Mouse (Mus musculus) heart, adult 10 weeks (tissue): ENCODE measurements around the gene Zfp367. TPM values are rescaled to one million over a fixed set of nuclear protein-coding genes. Genes with fewer than 3 reads are reported as not detected.

Source experiments
- polyA plus RNA-seq: library from polyadenylated mRNA; stranded (reverse); fragments of 350-450 nt; fragmentation: Illumina TruSeq; extraction: RNeasy Lipid Tissue Mini Kit (QIAGEN cat#74804); gene quantifications from one replicate; pipeline ENCODE4 v1.2.3, GENCODE M21; 2014; ENCODE audit warnings: low read depth, low replicate concordance

Zfp367 gene
- 29.4 TPM for polyA plus RNA-seq

DNA sequence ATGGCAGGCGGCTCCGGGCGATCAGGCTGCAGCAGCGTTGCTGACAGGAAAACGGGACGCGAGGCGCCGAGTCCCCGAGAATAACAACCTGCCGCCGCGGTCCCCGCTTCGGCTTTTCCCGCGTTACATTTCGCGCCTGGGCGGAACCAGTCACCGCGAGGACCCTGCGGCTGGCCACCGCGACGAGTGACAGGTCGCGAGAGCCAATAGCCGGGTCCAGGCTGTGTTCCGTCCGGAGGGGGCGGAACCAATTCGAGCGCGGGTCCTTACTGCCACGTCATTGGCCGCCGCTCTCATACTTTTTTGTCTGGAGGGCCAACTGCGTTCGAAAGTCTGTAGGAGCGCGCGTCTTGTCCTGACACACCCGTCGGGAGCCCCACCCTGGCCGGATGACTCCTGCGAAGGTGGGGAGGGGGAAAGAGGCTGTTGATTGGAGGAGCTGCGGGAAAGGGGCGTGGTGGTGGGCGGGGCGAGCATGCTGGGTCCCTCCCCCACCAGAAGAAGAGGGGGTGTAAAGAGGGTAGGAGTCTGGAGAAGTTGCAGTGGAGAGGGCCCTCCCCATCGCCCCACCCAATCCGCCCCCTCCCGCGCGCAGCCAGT, at the start of gene Zfp367:
TSS of gene Zfp367 (minus strand) at position 120 of the 600 bp plus-strand sequence.

DNA sequence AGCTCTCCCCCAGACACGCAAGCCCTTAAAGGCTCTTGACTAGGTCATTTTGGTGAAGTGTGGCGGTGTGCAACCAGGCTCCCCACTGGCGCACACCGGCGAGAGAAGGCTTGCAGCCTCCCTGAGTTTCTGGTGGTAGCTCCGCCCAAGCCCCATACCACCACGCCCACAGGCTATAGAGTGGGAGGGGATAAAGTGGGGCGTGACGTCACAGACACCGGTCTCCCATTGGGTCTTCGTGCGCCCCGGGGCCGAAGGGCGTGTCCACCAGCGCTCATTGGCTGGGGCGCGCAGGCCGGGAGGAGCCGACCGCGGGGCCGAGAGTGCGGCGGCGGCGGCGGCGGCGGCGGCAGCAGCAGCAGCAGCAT, 8.5 kb upstream of the Zfp367 start, which contains the start of gene Habp4:
TSS of gene Habp4 (plus strand) at position 277 of the 368 bp plus-strand sequence.

DNA sequence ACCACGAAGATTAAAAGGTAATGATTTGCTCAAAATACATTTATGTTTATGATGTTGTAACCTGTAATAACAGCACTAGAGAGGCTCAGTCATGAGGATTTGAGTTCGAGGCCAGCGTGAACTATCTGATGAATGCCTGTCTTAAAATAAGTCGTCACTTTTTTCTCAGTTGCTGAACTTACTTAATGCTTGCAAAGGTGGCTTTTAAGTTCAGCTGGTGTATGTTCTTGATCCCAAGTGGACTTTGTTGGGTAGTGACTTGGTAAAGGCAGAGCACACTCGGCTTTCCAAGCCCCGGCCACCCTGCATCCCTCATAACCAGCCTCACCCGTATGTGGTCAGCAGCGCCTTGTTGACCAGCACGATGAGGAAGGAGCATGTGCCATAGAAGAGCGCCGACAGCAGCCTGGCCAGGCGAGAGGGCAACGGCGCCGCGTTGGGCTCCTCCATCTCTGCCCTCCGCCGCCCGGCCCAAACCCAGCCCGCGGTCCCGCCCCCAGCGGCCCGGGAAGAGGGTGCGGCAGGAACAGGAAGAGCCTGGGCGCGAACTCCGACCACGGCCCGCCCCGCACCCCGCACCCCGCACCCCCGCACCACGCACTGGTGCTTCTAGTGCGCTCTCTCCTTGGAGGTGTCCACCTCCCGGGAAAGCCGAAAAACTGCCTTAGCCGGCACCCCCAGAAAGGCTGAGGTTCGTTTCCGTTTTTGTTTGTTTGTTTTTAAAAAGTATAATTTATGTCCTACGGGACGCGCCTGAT, 24.0 kb downstream of the Zfp367 start, which contains the start of gene Slc35d2:
TSS of gene Slc35d2 (minus strand) at position 511 of the 758 bp plus-strand sequence.

DNA sequence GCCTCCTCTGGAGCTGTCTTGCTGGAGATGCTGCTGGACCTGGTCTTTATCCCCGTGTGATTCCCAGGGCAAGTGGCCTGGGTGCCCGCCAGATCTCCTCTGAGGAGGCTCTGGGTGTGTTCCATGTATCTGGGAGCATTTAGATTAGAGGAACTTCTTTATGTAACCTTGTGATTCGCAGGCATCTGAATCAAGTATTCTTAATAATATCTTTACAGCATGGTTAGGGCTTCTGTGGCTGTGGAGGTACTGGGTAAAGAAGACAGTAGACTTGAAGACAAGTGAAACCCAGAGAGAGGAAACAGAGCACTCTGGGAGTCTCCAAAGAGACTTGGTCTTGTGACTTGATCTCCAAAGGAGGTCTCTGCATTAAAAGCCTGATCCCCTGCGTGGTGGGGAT, 63.9 kb downstream of the Zfp367 start, which contains the start of gene Hsd17b3:
TSS of gene Hsd17b3 (minus strand) at position 101 of the 400 bp plus-strand sequence.

Other genes starting within 250 kb of the Zfp367 start
- not detected for gene Hsd17b3, start 64.0 kb downstream of the Zfp367 start, polyA plus RNA-seq
- 2.7 TPM for gene Slc35d2, start 23.8 kb downstream of the Zfp367 start, polyA plus RNA-seq
- gene Habp4, start 8.6 kb upstream of the Zfp367 start, polyA plus RNA-seq, result 58.0 TPM
- 12.9 TPM for gene Cdc14b, start 122.1 kb upstream of the Zfp367 start, polyA plus RNA-seq
- 74.6 TPM for gene Aaed1, start 159.5 kb upstream of the Zfp367 start, polyA plus RNA-seq
- gene Ctsl, start 217.7 kb upstream of the Zfp367 start, polyA plus RNA-seq, result 270 TPM